Comparison of ENCODE assay signal across 8 mouse cellular contexts in the genomic region with DNA sequence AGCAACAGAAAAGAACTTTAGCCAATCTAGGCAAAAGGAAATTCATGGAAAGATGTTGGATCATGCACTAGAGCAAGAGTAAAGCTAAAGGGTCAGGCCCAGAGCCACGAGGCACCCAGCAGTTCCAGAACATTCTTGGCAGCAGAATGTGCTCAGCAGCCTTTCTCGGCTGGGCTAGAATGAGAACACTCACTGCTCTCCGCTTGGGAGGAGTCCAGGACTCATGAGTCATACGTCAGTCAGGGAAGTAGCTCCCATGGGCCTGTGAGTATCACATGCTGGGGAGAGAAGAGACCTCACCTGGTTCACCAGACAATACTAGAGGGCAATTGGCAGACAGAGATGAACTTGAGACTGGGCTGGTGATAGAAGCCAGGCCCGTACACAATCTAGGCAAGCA. TPM values are rescaled to one million over a fixed set of nuclear protein-coding genes. Genes with fewer than 3 reads are reported as not detected.
DNase-seq lines count a peak whose midpoint lies in the region; ATAC-seq lines count a peak whose summit lies in the region.
"Had no signal": no experiment of that assay in that cellular context is flagged by ENCODE, and none has a peak within 500 bp of the region (broad histone marks: within the 10 kb centered on the region; RNA-seq: fewer than 3 reads in every experiment).

No protein-coding gene starts in this region.

- no peak overlapping the region for H3K27ac ChIP-seq in heart, embryonic 15.5 days
- H3K27ac ChIP-seq in neural tube, embryonic 15.5 days (replicated peaks) = no peak overlapping the region

- no peak overlapping the region for H3K9ac ChIP-seq in heart, embryonic 15.5 days
- H3K9ac ChIP-seq in neural tube, embryonic 15.5 days (replicated peaks) = no peak overlapping the region

- no peaks in the 10 kb centered on the region for H3K9me3 ChIP-seq in heart, embryonic 15.5 days (replicated peaks)
- no peaks in the 10 kb centered on the region for H3K9me3 ChIP-seq in neural tube, embryonic 15.5 days (replicated peaks)
- H3K9me3 ChIP-seq: megakaryocyte, embryonic 14.5 days had no signal

- no peaks in the 10 kb centered on the region for H3K36me3 ChIP-seq in heart, embryonic 15.5 days
- no peaks in the 10 kb centered on the region for H3K36me3 ChIP-seq in neural tube, embryonic 15.5 days

- 36% methylated on average over 5 of the region's 5 CpGs for WGBS in heart, embryonic 15.5 days
- 70% methylated on average over 5 of the region's 5 CpGs for WGBS in neural tube, embryonic 15.5 days

- H3K4me3 ChIP-seq in heart, embryonic 15.5 days = no peak overlapping the region
- no peak overlapping the region for H3K4me3 ChIP-seq in neural tube, embryonic 15.5 days (replicated peaks)
- H3K4me3 ChIP-seq: megakaryocyte, embryonic 14.5 days had no signal

- DNase-seq in adrenal gland, adult 2 months = peak; percentile 93
- peak; percentile 6 for DNase-seq in cerebellum, adult 8-10 months
- DNase-seq in layer of hippocampus, postnatal 10 days (ENCODE audit: low spot score in 2 of 2) = peak; percentile 46 to 66
- DNase-seq in ovary, postnatal 10 days (ENCODE audit: low spot score) = peak; percentile 35
- DNase-seq in c-Kit-positive CD71-positive TER-119-positive erythroid progenitor cells, embryonic 14.5 days (ENCODE audit: low spot score) = no peak

- peaks cover 6% of the 10 kb centered on the region for H3K4me1 ChIP-seq in heart, embryonic 15.5 days (replicated peaks)
- peaks cover 10% of the 10 kb centered on the region for H3K4me1 ChIP-seq in neural tube, embryonic 15.5 days

- no peak overlapping the region for H3K4me2 ChIP-seq in heart, embryonic 15.5 days
- H3K4me2 ChIP-seq in neural tube, embryonic 15.5 days = no peak overlapping the region

- peaks cover 9% of the 10 kb centered on the region; the same call in 1 of the 2 replicates for H3K27me3 ChIP-seq in heart, embryonic 15.5 days
- peaks cover 4% of the 10 kb centered on the region for H3K27me3 ChIP-seq in neural tube, embryonic 15.5 days (replicated peaks)

- ATAC-seq in heart, embryonic 15.5 days (replicated peaks; ENCODE audit: insufficient number of reproducible peaks, insufficient read depth, low FRiP score, low read depth) = 0 out of 2 replicates have a peak, but pooled peaks have one; percentile 16
- no peak for ATAC-seq in neural tube, embryonic 15.5 days (ENCODE audit: low FRiP score)

RNA-seq across cellular contexts. Expression of a gene that starts 39.8 kb away (rescaled TPM):
- total RNA-seq in adrenal gland, adult 2 months (2021) = 10 to 100 TPM; 27.1 to 37.7 TPM
- polyA plus RNA-seq in adrenal gland, adult 2 months (2012; rRNA removed) = 4.4 and 4.6 TPM in 2 replicates
- 9.5 and 11.0 TPM in 2 replicates for polyA plus RNA-seq in heart, embryonic 15.5 days (2015; fragmentation: Nextera tagmentation; extraction: Ambion mirVana)
- total RNA-seq in layer of hippocampus, postnatal 10 days (2021) = 10 to 100 TPM; 55.7 to 59.7 TPM
- polyA plus RNA-seq in neural tube, embryonic 15.5 days (2015; fragmentation: Nextera tagmentation; extraction: Ambion mirVana) = 18.5 and 19.2 TPM in 2 replicates
